Mouse (Mus musculus) cerebellum, postnatal 36 days (tissue): ENCODE data around the gene Dbi.

ENCODE experiments used
- DNase-seq, 2 experiments: peaks; one replicate each; pipeline ENCODE4 v3.0.0; 2021 to 2022; ENCODE audit warnings: mixed read lengths in 2 of 2

Dbi gene

DNA sequence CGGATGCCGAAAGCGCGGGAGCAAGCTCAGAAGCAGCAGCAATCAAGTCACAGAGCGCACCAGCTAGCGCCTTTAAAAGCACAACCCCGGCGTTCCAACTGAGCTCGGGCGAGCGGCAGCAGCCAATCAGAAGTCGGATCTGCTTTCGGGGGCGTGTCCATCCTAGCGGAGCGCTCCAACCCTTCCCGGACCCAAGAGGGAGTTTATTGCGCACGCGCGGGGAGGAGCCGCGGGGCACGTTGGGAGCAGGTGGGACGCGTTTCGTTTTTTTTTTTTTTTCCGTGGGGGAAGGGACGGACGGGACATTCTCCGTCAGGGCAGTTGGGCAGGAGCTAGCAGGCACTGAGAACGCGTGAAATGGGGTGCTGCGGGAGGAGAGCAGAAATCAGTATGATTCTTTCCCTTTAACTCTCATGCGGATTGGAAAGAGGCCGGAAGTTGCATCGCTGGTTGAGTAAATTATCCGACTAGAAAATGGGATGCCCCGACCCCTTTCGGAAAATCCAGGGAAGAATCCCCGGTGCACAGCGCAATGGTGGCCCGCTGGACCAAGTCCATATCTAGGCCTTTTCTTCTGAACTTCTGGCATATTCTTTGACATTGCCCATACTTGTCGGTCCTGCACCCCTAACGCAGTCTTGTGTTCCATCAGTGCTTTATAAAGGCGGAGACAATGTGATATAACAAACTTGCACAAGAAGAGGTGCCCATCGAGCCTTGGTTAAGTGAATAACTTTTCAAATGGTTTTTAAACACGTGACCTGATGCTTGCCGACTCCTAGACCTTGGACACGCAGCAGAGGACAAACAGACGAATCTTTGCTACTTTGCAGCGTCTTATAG, at the start of gene Dbi, which contains the start of gene 3110009E18Rik:
TSS of gene Dbi (minus strand) at position 110 of the 843 bp plus-strand sequence.
TSS of gene 3110009E18Rik (plus strand) at position 219 of the 843 bp plus-strand sequence.
- DNase-seq, result peak; percentile 97 to 98

DNA sequence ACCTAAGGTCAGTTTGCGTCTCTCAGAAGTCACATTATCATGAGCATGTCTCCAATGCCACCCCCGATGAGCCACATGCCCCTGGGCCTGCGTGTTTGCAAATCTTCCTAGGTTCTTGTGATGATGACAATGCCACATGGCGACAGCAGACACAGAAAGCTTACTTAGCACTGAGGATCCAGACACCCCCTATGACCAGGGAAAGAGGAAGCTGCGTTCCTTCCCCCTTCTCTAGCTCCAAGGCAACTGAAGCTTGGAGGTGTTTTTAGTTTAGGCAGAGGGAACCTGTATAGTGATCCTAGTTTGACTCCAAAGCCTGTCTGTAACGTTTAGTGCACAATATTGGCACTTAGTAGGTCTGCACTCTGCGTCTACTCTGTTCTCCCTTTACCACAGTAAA, 49.4 kb upstream of the Dbi start:
- DNase-seq, result no peak

DNA sequence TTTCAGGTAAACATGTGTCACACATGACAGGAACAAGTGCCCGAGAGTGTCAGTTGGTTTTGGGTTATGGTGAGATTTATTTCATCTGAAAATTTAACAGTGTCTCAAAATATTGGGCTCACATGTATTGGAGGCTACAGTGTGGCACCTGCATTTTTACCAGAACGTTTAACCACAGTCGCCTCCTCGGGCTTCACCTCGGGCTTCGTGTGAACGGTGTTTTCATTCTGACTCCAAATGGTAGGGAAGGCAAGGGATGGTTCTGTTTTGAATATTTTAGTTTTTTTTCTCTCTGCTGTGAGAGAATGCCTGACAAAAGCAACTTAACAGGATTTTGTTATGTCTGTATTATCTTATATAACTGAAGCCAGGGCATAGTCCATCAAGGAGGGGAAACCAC, 47.8 kb upstream of the Dbi start:
- no peak for DNase-seq

DNA sequence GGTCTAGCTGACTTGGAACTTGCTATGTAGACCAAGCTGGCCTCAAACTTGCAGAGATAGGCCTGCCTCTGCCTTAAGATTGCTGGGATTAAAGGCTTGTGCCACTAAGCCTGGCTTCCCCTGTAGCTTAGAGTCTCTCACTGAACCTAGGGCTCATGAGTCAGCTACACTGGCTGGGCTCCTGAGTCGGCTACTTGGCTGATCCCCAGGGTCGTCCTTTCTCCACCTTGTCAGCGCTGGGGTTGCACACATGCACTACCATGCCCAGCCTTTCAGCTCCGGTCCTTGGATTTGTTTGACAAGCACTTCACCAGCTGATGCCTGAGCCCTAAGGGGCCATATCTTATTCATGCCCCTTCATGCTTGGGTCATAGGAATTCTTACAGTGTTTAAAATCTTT, 47.1 kb upstream of the Dbi start:
- DNase-seq, result no peak

DNA sequence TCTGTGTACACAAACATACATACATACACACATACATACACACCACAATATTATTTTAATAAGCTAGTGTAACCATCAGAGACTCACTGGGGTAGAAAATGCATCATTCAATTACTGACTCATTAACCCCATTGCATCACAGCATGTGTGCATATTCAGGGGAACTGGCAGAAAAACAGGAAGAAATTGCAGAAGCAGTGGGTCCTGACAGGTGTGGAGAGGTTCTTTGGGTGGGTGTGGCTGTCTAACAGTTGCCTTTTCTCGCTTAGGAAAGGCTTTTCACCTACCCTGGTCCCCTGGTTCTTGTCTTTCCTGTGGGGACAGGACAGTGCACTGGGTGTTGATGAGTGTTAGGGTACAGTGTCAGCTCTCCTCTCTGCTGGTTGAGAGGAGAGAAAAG, 41.7 kb upstream of the Dbi start:
- no peak for DNase-seq

DNA sequence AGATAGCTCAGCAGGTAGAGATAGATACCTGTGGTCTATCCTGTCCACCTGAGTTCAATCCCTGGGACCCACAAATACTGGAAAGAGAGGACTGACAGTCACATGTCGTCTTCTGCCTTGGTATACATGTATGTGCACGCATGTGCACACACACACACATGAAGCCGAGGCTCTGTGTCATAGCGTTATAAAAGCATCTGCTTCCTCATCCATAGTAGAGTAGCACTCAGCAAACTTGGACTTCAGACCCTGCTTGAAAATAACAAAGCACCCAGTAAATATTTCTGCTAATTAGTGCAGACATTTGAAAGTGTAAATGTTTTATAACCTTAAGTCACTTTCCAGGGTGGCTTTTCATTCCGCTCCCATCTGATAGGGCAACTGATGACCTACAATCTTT, 40.6 kb upstream of the Dbi start:
- no peak for DNase-seq

DNA sequence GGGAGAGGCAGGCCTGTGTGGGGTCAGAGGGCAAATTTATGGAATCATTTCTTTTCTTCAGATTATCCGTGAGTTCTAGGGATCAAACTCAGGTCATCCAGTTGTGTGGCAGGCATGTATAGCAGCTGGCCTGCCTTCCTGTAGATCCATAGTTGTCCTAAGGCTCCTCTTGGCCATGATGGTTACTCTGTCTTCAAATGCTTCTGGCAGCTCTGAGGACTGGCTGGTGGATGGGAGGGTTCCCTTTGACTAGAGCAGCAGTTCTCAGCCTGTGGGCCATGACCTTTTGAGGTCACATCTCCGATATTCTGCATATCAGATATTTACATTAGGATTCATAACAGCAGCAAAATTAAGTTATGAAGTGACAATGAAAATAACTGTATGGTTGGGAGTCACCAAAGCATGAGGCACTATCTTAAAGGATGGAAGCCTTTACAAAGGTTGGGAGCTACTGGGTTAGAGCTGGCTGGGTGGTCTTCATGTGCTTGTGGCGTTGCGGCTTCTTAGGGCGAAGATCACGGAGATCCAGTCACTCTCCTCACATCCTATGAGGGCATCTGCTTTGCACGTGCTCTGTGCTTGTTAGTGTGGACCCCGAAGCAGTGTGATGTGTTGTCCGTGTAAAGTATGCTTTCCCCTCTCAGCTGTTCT, 37.7 kb upstream of the Dbi start:
- no peak for DNase-seq

DNA sequence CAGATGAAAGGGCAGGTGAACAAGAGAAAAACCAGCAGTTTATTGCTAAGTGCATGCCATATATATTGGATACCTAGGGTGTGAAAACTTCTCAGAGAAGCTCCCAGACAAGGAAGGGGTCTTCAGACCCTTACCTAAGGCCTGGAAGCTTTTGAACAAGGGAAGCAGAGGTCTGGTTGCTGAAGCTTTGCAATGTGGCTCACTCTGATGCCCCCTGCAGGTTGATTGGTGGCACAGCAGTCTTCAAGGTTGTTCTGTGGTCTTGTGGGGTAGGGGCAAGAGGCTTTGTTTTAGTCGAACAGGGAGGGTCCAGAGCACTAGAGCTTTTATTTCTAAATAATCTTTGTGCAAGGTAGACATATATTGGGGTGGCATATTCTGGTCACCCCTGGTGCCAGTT, 34.4 kb upstream of the Dbi start:
- peak; percentile 23 to 32 for DNase-seq

DNA sequence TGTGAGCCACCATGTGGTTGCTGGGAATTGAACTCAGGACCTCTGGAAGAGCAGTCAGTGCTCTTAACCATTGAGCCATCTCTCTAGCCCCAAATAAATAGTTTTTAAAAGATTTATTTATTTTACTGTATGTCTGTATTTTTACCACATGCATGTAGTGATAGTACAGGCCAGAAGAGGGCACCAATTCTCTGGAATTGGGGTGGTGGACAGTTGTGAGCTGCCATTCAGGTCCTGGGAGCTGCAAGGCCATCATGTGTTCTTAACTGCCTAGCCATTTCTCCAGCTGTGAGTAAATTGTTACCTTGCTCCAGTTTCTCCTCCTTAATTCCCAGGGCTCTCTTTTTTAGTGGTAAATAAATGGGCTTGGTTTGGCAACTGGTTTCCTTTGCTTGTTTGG, 33.4 kb upstream of the Dbi start:
- DNase-seq, result peak in 1 of 2 experiments; percentile 27

DNA sequence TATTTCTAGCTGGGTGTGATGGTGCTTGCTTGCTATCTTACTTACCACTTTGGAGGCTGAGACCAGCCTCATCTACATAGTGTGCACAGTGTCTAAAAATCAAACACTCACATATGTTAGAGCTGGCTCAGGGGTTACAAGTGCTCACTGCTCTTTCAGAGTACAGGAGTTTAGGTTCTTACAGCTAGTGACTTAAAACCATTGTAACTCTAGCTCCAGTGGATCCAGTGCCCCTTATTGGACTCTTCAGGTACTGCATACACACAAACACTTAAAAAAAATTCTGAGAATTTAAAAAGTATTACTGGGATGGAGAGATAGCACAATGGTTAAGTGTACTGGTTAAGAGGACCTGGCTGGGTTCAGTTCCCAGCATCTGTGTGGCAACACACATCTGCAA, 26.1 kb upstream of the Dbi start:
- no peak for DNase-seq

DNA sequence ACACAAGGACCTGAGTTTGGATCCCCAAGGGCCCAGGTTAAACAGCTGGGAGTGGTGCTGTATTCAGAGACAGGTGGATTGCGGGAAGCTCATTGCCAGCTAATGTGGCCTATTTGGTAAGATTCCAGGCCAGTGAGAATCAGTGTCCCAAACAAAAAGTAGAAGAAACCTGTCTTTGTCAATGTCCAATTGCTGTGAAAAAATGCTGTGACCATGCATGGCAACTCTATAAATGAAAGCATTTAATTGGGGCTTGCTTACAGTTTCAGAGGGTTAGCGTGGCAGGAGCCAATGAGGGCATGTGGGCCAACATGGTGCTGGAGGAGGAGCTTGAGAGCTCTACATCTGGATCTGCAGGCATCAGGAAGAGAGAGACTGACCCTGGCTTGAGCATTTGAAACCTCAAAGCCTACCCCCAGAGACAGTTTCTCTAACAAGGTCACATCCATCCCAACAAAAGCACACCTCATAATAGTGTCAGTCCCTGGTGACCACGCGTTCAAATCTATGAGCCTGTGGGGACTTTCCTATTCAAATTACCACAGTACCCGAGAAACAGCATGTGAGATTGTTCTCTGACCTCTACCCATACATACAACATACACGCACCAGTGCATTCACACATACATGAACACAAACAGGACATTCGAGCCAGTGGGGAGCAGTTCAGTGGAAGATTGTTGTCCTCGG, 24.8 kb upstream of the Dbi start:
- no peak for DNase-seq

DNA sequence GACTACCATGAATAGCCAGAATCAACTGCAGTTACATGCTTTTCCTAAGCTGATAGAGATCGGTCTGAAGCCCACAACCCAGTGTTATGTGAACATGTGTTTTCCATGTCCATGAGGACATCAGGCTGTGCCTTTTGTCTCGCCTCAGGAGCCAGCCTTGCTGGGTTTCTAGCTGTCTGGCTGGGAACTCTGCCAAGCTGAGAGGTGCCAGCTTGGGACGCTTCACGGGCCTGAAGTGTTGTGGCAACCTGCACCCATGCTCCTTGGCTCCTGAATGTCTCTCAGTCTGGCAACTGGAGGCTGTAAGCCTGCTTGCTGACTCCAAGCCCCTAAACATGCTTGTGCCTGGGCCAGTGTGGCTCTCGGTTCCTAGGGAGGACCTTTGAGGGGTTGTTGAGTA, 21.7 kb upstream of the Dbi start:
- DNase-seq, result peak; percentile 77 to 81

DNA sequence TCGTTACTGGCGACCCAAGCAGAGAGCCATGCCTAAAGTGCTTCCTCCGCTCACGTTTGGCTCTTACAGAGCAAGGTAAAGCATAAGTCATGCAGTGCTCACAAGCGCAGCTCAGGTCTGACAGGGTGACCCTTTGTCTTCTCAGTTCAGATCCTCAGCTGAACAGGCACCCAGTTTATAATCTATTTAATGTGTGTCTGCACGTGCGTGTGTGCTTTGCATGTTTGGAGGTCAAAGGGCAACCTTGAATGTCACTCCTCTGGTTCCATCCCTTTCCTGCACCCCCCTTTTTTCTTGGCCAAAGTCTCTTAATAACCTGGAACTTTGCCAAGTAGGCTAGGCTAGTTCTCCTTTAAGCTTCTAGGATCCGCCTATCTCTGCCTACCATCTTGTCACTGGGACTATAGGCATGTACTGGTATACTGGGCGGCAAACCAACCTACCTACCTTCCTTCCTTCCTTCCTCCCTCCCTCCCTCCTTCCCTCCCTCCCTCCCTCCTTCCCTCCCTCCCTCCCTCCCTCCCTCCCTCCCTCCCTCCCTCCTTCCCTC, 19.3 kb upstream of the Dbi start:
- DNase-seq, result no peak

DNA sequence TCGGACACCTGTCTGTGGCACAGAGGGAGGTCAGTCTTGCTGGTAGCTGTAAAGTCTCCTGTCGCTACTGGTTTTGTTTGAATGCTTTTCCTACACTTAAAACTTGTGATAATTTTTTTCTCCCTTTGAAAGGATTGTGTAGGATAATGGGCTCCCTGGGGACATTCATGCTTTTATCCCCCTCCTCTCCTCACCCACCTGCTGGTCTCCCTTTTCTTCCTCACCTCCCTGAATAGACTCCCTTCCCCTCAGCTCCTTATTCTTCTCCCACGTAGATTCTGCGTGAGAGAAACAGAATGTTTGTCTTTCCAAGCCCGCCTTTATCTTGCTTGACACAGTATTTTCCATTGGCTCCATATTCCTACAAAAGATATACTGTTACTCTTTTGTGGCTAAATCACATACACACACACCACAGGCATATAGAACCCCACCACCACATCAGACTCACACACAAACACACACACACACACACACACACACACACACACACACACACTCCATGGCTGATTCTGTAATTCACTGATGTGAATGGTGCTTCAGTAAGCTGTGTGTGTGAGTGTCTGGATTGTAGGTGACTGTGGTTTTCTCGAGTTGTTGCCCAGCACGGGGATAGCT, 18.2 kb upstream of the Dbi start:
- no peak for DNase-seq

DNA sequence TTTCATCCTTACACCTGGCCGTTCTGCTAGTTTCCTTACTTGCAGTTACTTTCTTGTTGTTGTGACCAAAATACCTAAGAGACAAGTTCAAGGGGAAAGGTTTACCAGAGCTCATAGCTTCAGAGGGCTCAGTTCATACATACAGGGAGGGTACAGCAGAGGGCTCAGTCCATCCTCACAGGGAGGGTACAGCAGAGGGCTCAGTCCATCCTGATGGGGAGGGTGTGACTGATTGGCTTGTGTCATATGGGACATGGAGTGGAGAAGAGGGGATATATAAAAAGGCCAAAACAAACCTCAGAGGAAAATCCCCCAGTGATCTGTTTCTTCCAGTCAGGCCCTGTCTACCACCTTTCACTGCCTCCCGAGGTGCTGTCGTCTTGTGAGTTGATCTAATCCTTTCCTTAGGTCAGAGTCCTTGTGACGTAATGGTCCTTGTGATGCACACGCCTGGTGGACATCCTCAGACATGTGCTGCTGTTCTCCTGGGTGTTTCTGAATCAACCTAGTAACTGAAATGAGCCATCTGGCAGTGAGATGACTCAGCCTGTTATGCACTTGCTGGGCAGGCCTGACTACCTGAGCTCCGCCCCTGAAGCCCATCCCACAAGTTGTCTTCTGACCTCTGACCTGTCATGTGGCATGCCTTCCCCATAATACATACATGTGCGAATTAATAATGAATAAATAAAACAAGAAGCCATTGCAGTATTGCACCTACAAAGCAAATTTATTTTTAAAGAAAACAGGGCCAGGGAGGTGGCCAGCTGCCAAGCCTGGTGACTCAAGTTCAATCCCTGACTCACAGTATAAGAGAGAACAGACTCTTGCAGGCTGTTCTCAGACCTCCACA, 15.3 kb upstream of the Dbi start:
- DNase-seq, result peak in 1 of 2 experiments; percentile 23

DNA sequence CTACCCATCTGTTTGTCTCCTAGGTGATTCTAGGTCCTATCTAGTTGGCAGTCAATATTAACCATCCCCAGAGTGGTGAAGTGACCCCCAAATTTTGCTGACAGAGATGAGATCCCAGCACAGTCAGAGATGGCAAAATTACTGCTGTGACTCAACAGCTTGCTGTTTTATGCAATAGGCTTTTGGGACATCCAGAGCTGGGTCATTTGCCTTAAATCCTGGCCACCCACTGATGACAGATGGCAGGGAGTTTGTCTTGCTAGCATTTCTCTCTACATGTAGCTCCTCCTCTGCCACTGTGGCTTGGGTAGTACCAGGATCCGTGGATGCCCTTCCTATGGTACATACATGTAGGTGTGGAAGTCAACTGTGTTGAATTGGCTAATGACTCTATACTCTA, 11.5 kb upstream of the Dbi start:
- DNase-seq, result no peak

DNA sequence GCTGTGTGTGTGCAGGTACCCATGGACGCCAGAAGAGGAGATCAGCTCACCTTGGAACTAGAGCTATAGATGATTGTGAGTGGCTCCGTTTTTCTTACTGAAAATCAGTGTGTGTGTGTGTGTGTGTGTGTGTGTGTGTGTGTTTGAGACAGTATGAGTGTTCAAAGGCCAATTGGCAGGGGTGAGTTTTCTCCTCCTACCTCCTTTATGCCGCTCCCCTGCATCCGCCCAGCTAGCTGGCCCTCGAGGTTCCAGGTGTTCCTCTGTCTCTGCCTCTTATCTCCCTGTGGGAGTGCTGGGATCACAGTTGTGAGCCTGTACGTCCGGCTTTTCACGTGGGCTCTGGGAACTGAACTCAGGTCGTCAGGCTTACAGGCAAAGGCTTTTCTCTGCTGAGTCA, 5.4 kb upstream of the Dbi start:
- no peak for DNase-seq

DNA sequence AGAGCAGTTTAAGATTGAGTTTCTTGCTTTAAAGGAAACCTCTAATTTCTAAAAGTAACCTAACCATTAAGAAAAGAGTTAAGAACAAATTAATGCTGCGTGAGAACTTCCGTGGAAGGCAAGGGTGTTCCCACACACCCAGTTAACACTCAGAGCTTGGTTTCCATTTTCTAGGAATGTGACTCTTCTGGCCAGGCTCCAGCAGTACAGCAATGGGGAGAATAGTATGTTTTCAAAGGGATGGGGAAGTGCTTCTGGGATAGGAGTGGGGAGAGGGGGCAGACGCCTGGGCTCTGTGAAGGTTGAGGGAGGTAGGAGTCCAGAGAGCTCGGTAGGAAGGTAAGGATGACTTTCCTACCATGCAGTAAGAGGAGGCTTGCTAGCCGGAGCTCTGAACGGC, 4.6 kb upstream of the Dbi start:
- DNase-seq, result no peak

DNA sequence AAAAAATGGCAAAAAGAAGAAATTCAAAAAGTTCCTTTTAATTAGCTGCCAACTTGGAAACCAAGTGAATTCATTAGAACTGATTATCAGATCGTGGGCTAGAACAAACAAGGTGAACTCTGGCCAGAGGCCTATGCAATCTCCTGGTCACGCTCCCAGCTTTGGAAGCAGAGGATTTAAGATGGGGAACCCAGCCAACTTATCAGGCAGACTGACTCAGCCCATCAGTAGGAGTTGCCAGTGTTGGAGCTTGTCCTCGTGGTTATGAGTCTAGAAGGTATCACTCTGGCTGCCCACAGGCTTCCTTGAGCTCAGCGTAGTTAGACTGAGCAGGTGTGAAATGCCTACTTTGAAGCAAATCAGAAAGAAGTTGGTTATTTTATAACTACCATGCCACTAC, 4.0 kb upstream of the Dbi start:
- no peak for DNase-seq

DNA sequence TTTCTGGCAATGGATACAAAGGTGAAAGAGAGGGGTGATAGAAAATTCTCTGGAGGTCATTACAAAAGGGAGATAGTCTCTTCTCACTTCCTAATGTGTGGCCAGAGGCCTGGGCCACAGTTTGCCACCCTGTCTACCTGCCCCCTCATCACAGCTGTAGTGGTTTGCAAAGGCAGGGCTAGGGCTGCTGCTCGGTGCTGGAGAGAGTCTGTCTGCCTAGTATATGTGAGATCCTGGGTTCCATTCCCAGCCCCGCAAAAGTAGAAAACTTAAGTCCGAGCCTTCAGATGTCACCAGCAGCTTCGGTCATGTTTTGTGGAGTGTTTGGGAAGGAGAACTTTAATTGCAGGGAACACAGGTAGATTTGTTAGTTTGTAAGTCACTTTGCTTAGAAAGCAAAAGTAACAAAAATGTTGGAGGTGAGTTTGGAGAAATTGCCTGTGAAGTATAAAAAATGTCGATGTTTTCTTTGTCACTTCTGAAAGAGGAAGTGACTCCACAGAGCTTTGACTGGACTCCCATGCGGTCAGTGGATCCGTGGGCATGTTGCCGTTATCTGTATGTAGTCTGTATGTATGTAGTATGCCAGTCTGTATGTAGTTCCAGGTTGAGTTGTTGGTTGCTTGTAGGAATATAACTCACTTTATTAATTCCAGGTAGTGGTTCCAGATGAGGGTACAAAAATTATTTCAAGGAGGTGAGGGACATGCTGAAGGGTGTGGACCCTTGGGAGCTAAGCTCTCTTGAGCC, 1.9 kb upstream of the Dbi start:
- no peak for DNase-seq

DNA sequence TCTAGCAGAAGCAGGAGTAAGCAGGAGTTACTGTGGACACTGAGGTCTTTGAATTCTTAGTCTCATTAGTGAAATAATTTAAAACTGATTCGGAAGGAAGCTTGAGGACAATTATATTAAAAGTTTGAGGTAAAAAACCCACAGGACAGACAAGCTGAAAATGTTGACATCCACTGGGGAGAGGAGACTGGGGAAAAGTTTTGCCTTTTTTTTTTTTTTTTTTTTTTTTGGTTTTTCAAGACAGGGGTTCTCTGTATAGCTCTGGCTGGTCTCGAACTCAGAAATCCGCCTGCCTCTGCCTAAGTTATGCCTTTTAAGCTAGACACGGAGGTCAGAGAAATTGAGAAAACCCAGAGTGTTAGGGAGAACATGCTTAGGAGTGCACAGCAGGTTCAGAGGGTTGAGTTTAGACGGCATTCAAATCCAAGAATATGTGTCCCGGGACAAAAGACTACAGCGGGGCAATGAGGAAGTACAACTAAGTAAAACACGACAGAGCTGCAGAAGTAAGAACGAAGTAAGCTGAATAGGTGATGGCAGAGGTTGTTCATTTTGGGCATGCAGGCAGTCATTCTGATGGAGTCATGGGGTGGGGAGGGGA, 1.2 kb upstream of the Dbi start:
- DNase-seq, result no peak
